Mouse (Mus musculus): ENCODE results near the gene Acot10.
"Not testable (repeated sequence)": the region's sequence is repeated elsewhere in the genome, so short reads cannot be mapped to it uniquely, and the experiment has no call there.

The Acot10 gene

GRCm38 (mm10) chr15:20666650-20667049 lies at the start of gene Acot10:
Gene Acot10, minus strand, starts transcription at chr15:20666750.
- no peak for DNase-seq (ENCODE audit: low read depth, low spot score)

- no peak for DNase-seq (ENCODE audit: low read depth, low spot score)
Observed at GRCm38 (mm10) chr15:20711859-20712258, 45.3 kb upstream of the Acot10 start.

GRCm38 (mm10) chr15:20696229-20696628 lies 29.7 kb upstream of the Acot10 start:
- no peak for DNase-seq (ENCODE audit: low read depth, low spot score)

GRCm38 (mm10) chr15:20684200-20684599 lies 17.6 kb upstream of the Acot10 start:
- DNase-seq (ENCODE audit: low read depth, low spot score) = no peak

GRCm38 (mm10) chr15:20682719-20683118 lies 16.2 kb upstream of the Acot10 start:
- no peak for DNase-seq (ENCODE audit: low read depth, low spot score)

GRCm38 (mm10) chr15:20669507-20669906 lies 3.0 kb upstream of the Acot10 start:
- not testable (repeated sequence) for DNase-seq (ENCODE audit: low read depth, low spot score)

GRCm38 (mm10) chr15:20667989-20668388 lies 1.4 kb upstream of the Acot10 start:
- DNase-seq (ENCODE audit: low read depth, low spot score) = no peak

GRCm38 (mm10) chr15:20667350-20667749 lies 800 bp upstream of the Acot10 start:
- DNase-seq (ENCODE audit: low read depth, low spot score) = no peak

GRCm38 (mm10) chr15:20660221-20660620 lies 6.3 kb downstream of the Acot10 start:
- DNase-seq (ENCODE audit: low read depth, low spot score) = no peak

GRCm38 (mm10) chr15:20642905-20643414 lies 23.6 kb downstream of the Acot10 start:
- DNase-seq (ENCODE audit: low read depth, low spot score) = no peak

- DNase-seq (ENCODE audit: low read depth, low spot score) = no peak
Observed at GRCm38 (mm10) chr15:20639155-20639554, 27.4 kb downstream of the Acot10 start.

- DNase-seq (ENCODE audit: low read depth, low spot score) = no peak
Observed at GRCm38 (mm10) chr15:20634593-20634992, 32.0 kb downstream of the Acot10 start.

All from skeletal muscle tissue, adult 2 months (tissue).